Mouse (Mus musculus) ovary, postnatal 14 days (tissue): Measurements from ENCODE around the gene Unk.

Experiments used
- DNase-seq: peaks from one replicate; pipeline ENCODE4 v3.0.0; 2022; ENCODE audit warnings: low spot score

Unk gene

GRCm38 (mm10) chr11:116030898-116031845 is 1.1 kb downstream of the Unk start:
- no peak for DNase-seq

- DNase-seq: no peak
Observed at GRCm38 (mm10) chr11:116034584-116034983, 4.5 kb downstream of the Unk start.

- no peak for DNase-seq
Observed at GRCm38 (mm10) chr11:116036671-116037070, 6.5 kb downstream of the Unk start.

- no peak for DNase-seq
Observed at GRCm38 (mm10) chr11:116037826-116038225, 7.7 kb downstream of the Unk start.

GRCm38 (mm10) chr11:116040593-116040992 is 10.5 kb downstream of the Unk start:
- no peak for DNase-seq

GRCm38 (mm10) chr11:116041833-116042232 is 11.7 kb downstream of the Unk start:
- DNase-seq: no peak

- no peak for DNase-seq
Observed at GRCm38 (mm10) chr11:116042372-116043138, 12.4 kb downstream of the Unk start.

- DNase-seq: no peak
Observed at GRCm38 (mm10) chr11:116043286-116043685, 13.2 kb downstream of the Unk start.

- DNase-seq: no peak
Observed at GRCm38 (mm10) chr11:116045173-116045572, 15.1 kb downstream of the Unk start.

GRCm38 (mm10) chr11:116049610-116050009 is 19.5 kb downstream of the Unk start:
- no peak for DNase-seq

- no peak for DNase-seq
Observed at GRCm38 (mm10) chr11:116050196-116050595, 20.1 kb downstream of the Unk start.

GRCm38 (mm10) chr11:116053510-116054229 is 23.5 kb downstream of the Unk start:
- no peak for DNase-seq

GRCm38 (mm10) chr11:116055873-116056272 is 25.8 kb downstream of the Unk start:
- no peak for DNase-seq

- DNase-seq: no peak
Observed at GRCm38 (mm10) chr11:116057237-116057881, 27.2 kb downstream of the Unk start.

- DNase-seq: no peak
Observed at GRCm38 (mm10) chr11:116058022-116058614, 28.0 kb downstream of the Unk start.

- no peak for DNase-seq
Observed at GRCm38 (mm10) chr11:116058868-116059690, 29.0 kb downstream of the Unk start.

GRCm38 (mm10) chr11:116059691-116060025 is 29.5 kb downstream of the Unk start:
- no peak for DNase-seq

GRCm38 (mm10) chr11:116060596-116060995 is 30.5 kb downstream of the Unk start:
- no peak for DNase-seq

- no peak for DNase-seq
Observed at GRCm38 (mm10) chr11:116061641-116062415, 31.7 kb downstream of the Unk start.

GRCm38 (mm10) chr11:116062521-116062920 is 32.4 kb downstream of the Unk start:
- DNase-seq: no peak
